Mouse (Mus musculus) kidney, postnatal 36 days (tissue): ENCODE results near the gene Sgms2.

Source experiments
- DNase-seq, 2 experiments: peaks; one replicate each; pipeline ENCODE4 v3.0.0; 2021 to 2022; ENCODE audit warnings: mixed read lengths in 2 of 2

The Sgms2 gene

DNA sequence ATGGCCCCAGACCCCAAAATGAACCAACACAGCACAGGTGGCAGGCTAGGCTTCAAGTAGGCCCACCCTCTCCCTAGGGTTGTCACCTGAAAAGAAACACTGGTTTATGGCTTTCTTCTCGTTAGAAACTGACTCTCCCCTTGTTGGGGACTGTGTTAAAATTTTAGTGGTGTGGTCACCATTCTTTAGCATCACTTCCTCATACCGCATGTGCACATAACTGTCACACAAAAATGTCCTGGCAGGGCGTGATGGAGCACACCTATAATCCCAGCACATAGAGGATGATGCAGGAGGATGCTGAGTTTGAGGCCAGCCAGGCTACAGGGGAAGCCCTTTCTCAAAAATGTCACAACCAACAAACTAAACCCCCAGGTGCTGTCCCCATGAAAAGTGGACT lies 133.6 kb downstream of the Sgms2 start:
- no peak for DNase-seq

DNA sequence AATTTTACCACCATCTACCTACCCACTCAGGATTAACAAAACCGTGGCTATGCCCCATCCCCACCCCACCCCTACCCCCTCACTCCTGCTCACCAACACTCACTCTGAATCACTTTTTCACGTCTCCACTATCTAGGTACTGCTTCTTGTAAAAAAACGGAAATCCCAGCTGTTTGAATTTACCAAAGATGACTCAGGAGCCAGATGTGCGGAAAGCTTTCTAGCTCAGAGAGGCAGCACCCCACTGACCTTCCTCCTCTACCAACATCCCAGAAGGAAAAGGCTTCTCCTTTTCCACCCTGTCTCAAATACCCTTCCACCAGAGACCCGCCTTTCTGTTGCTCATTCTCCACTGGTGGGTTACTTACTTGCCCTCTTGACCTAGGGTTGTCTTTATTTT lies 135.2 kb downstream of the Sgms2 start:
- DNase-seq: no peak

DNA sequence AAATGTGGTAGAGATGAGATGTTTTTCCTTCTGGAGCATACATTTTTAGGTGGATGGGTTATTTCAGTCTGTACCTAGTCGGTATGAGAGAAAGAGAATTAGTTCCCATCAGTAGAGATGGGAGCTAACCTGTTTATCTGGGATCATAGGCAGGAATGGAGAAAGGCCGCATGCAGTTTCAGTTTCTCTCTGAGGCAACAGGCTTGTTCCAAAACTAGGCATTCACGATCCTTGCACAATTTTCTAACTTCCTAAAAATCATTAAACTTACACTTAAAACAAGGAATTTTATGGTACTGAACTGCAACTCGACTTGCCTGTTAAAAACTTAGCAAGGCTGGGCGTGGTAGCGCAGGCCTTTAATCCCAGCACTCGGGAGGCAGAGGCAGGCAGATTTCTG lies 140.7 kb downstream of the Sgms2 start:
- DNase-seq: no peak

DNA sequence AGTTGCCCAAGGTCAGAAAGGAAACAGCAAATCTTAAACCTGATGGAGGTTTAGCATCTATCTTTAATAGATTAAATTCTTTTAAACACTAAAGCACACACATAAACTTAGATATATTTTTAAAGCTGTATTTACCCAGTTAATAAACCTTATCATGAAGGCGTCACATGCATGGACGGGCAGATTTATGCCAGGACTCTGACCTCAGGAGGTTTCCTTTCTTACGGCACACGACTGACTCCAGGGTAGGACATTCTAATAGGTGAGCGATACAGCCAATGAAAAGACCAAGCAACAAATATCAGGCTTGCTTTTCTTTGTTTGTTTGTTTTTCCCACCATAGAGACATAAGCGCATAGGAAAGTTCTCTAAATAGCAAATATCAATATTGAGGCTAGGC lies 142.2 kb downstream of the Sgms2 start:
- no peak for DNase-seq

DNA sequence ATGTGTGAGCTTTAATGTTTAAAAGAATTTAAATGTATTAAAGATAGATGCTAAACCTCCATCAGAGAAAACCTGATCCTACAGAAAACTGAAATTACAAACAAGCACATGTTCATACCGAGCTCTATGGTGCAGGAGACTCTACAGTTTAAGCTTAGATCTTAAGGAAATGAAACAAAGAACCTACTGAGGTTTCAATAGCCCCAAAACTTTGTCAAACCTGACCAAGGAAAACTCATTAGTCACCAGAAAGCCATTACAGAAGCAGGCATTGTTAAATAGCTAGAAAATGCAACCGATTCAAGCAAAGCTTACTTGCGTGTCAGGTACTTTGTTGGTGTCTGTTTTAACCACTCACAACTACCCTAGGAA lies 142.6 kb downstream of the Sgms2 start:
- DNase-seq: no peak

DNA sequence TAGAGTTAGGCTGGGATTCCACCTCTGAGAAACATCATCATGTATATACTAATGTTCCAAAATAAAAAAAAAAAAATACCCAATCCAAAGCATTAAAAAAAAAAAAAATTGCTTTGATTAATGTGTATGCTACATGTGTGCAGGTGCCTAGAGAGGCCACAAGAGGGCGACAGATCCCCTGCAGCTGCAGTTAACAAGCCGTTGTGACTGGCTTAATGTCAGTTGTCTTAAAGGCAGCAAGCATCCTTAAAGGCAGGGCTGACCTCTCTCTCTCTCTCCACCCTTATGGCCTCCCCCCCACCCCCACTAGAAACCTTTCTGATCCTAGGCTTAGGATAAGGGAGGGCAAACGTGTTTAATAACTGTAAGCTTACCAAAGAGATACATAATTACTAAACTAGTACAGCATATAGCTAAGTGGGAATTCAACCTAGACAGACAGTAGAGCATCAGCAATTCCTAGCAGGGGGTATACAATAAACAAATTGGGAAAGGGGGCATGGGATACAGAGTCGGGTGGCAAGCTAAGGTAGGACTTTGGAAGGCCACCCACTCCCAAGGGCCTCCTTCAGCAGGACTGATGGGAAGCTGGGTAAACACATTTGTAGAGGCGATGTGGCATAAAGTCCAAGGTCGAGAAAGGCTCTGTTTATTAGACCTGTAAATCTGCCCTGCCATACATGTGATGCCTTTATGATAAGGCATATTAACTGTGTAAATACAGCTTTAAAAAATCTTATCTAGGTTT lies 143.2 kb downstream of the Sgms2 start:
- DNase-seq: peak; percentile 60 to 78

DNA sequence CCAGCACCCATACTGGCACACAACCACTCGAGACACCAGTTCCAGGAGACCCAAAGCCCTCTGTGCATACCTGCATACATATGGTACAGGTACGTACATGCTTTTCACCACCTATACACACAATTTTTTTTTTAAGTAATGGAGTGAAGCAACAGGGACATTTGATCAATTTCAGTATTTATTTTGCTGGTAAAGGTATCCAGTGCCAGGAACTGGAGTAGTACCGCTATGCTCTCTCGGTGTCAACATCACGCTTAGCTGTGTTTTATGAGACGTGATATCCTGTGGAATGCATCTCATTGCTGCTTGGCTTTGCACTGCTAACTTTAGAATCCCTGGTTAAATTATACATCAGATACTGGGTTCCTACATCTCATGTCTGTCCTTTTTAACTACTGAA lies 145.3 kb downstream of the Sgms2 start:
- DNase-seq: no peak

DNA sequence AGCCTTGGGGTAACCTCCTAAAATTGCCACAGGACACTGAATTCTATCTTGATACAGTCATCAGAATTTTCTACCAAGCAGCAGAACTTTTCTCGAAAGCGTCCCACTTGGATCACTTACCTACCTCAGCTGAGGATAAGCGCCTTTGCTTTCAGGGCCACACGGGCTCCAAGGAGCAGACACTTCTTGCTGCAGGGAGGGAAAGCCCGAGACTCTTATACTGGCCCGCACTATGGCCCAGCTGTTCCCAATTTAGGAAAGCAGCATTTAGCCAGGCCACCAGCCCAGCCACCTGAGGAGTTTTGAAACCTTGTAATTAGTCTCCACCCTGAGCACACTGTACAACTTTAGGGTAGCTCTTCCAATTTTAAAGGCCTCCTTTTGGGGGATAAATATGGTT lies 147.9 kb downstream of the Sgms2 start:
- no peak for DNase-seq

DNA sequence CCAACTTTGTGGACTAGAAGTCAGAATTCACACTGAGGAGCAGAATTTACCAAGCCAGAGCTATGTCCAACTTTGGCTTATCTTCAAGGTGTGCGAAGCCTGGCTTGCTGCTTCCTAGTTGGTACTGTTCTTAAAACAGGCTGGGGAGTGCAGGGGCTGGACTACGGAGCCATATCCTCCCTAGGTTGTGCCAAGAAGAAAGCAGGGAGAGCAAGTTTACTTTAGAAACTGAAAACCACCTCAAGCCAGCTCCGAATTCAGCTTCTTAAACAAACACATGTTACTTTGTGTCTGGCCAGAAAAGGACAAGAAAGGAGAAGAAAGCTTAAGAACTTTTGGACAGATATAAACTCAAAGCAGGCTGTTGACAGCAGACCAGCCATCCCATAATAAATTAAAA lies 150.3 kb downstream of the Sgms2 start:
- DNase-seq: no peak

DNA sequence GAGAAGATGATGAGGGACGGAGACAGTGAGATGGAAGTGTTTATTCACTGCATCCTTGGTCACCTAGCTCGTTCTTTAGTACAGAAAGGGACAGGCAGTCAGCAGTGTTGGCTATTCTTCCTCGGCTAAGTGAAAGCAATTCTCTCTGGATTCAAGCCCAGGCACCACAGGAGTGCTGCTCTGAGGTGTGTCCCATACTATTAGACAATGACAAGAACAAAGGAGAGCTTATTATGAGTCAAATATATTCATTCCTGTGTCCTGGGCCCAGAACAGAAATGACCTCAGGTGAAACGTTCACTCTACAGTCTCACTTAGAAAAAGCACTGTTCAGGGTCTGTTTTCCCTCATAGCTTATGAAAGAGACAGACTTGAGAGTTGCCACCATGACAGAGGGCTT lies 151.9 kb downstream of the Sgms2 start:
- DNase-seq: no peak

DNA sequence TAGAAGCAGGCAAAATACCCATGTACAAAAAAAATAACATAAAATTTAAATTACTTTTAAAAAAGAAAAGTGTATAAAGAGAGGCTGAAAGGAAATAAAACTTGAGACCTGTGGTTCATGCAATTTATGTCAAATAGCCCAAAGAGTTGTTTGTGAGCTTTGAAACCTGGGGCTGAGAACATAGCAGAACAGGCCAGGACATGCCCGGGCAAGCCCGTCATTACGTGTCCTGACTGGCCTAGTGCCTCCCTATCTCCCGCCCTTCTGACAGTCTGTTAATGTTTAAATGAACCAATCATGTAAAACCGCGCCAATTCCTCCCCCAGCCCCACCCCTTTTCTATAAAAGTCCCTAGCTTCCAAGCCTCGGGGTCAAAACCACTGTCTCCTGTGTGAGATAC lies 153.5 kb downstream of the Sgms2 start:
- peak; percentile 58 to 71 for DNase-seq

DNA sequence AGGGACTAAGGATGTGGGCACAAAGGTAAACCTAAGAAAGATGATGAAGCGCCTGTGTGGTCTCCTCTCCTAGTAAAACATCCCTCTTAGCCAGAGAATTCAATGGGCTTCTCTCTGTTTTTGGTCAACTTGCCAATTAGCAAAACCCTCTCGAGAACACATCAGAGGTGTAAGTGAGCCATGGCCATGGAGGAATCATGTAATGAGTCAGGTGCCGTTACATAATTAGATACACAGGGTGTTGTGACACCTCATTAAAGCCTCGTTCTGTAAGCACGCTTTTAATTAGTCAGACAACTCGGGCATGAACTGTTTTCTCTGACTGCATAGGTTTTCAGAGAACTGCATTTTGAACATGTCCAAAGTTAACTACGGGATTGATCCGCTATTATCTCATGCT lies 154.6 kb downstream of the Sgms2 start:
- no peak for DNase-seq

DNA sequence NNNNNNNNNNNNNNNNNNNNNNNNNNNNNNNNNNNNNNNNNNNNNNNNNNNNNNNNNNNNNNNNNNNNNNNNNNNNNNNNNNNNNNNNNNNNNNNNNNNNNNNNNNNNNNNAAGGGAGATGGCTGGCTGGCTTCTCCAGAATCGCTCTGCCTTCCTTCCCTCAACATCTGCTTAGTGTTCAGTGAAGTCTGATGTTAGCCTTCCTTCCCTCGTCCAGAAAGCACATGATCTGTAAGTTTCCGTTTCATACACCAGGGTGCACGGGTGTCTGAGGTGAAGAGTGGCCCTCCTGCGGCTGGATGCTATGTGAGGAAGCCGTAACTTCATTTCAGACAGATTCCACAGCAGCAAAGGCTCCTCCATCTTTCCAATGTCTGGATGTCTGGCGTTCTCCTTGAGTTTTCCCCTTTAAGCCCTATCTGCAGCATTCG lies 156.1 kb downstream of the Sgms2 start:
- DNase-seq: no peak

DNA sequence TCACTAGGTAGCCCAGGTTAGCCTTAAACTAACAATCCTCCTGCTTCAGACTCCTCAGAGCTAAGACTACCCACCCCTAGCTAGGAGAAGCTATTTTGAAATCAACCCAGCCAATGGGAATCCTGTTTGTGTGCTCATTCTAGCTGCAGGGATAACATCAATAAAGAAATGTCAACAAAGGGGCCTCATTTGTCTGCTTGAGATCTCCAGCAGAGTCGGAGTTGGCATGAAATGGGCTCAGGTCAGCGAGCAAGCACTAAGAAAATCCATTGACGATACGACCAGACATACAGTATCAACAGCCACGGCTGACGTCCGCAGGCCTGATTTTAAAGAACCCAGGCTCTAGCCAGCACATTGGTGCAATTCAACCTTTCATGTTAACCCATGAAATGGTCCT lies 164.0 kb downstream of the Sgms2 start:
- DNase-seq: no peak

DNA sequence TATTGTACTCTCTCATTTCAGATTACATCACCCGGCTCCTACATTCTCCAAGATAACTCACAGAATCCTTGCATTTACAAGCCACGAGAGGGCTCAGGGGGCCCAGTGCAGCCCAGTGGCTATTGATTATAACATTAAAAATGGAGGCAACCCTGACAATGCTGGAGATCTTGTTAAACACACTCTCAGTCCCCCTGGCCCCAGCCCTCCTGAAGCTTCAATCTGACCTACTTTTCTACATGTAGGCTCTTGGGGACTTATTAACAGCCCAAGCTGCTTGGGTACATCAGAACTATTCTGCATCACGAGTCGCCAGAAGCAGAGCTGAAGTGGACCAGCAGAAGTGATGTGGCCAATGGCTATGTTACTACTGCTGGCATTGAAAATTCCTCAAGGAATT lies 164.6 kb downstream of the Sgms2 start:
- DNase-seq: no peak

DNA sequence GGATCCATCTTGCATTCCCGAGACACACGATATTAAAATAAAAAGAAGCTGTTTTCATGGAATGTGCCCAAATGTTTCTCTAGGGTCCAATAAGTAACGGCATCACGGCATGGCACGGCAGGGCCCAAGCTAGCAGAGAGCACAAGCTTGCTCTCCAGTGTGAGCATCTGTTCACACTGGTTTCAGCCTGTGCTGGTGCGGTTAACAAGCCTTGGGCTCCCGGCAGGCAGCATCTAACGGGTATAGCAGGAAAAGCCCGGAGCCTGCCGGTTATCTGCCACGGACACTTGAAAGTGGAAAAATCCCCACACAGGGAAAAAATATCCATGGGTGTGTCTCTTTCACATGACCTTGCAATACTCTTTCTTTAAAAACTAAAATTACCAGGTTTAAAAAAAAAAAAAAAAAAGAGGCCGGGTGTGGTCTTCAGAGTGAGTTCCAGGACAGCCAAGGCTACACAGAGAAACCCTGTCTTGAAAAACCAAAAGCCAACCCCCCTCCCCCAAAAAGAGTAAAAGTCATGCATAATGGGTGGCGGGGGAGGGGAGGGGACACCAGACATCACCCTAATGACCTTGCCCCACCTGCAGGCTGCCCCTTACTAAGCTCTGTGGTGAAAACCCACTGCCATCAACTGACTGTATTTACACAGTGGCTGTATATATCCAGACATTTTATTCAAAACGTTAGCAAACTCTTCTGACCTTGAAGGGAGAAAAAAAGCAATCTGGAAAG lies 169.0 kb downstream of the Sgms2 start:
- no peak for DNase-seq

DNA sequence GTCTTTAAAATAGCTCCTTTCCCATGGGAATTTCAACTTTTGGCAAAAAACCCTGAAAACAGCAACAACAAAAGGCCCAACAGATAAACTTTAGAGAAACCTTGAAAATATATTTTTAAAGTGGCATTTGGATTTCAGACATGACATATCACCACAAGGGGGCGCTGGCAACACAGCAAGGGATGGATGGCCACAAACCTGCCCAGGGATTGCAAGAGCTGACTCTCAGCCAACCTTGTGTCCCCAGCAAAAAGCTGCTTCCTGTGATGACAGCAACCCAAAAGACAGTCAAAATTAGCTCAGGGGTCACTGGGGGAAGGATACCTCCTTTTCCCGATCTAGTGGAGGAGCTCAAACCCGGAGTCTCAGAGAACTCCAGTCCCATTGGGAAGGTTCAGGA lies 171.0 kb downstream of the Sgms2 start:
- peak; percentile 80 to 93 for DNase-seq

DNA sequence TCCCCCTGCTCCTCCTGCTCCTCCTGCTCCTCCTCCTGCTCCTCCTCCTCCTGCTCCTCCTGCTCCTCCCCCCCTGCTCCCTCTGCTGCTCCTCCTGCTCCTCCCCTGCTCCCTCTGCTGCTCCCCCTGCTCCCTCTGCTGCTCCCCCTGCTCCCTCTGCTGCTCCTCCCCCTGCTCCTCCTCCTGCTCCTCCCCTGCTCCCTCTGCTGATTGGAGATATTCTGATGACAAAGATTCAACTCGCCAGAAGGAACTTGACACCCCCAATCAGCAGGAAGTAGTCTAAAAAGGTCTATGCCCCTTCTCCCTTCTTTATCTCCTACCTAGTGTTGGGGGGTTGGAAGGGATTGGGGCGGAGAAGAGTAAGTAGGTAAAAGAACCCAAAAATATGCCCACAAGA lies 173.0 kb downstream of the Sgms2 start:
- DNase-seq: no peak

DNA sequence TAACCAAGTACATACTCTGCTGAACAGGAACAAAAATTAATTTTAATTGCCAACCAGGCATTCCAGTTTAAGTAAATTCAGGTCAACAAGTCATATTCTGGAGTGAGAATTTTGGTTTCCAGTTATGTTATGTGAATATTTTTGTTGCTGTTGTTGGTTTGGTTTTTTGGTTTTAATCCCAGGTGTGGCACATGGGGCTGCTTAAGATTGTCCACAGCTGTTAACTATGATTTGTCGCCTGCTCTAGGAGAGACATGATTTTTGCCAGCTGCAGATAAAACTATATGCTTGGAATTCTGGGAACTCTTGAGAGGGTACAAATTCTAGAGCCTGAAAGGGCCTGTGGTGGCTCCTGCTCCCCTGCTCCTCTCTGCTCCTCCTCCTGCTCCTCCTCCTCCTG lies 174.1 kb downstream of the Sgms2 start:
- DNase-seq: no peak

DNA sequence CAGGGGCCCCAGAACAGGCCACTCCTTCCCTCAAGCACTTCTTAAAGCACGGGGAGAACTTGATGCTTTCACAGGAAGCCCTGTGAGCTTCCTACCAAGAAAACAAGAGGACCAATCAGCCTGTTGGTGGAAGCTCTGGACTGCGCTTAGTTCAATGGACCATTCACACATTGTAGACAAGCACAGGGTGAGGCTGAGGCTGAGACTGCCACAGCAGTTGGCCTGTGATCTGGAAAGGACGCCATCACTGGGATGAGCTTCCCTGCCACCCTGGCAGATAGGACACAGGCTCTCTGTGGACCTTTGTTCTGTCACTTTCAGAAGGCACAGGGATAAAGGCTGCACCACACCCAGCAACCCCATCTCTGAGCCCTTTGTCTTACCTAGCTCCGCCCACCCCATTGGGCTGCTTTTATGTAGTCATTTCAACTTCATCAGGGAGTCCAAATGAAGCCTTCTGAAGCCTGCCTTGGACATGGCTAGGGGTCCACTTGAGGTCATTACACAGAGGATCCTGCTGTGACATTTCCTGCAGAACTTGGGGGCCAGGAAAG lies 175.2 kb downstream of the Sgms2 start:
- no peak for DNase-seq

DNA sequence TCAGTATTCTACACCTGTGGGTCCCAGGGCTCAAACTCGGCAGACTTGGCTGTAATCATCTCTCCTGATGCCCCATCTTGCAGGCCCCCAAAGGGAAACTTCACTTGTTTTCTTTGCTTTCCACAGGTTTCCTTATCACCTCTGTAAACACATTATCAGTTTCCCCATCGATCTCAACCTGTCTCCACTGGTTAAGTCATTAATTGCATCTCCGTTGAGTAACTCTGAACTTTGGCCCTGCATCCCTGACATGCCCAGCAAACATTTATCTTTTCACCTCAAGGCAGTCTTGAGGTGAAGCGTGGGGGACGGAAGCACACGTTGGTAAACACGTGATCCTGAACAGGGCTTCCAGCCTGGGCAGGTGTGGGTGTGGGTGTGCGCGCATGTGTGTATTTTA lies 178.9 kb downstream of the Sgms2 start:
- no peak for DNase-seq

DNA sequence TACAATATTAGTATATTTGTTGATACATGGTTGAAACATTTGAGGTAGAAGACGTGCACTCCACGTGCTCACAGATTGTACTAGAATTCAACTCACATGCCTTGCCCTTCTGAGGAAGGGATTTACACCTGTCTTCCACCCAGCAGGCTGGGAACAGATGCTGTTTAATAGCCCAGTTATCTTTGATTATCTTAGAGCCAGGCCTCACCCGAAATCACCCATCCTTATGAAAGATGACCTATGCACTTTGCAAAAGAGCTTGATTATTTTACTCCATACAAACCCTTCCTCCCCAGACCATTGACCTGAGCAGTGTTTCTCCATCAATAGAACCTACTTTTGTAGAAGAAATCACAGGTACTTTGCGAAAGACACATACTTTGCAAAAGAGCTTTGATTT lies 180.6 kb downstream of the Sgms2 start:
- DNase-seq: no peak

DNA sequence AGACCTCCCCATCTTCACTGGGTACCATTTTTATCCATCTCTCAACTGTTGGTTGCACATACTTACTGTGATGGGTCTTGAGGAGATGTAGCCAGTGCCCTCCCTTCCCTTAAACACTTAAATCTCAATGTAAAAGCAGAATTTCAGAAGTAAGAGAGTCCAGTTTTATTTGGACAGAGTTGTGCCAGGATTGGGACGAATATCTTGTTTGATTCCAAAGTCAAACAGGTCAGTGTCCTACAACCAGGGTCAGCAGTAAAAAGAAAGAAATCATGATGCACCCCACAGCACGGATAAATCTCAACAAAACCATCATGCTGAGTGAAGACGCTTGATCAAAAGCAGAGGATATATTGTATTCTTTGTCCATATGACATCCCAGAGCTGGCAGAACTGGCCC lies 183.4 kb downstream of the Sgms2 start:
- DNase-seq: no peak

DNA sequence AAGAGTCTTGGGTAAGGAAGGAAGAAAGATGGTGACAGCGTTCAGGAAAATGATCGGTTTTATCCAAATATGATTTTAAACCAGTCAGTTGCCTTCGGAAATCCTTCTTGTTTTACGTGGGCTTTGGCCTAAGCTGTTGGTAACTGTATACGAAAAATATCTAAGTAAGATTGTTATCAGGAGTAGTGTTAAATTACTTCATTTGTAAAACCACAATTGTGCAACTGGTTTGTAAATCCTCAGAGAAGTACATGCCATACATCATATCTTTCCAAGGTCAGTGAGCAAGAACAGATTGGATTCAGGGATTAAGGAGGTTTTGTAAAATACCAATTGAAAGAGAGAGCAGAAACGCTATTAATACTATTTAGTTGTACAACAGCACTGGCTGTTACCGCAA lies 185.0 kb downstream of the Sgms2 start:
- DNase-seq: no peak

DNA sequence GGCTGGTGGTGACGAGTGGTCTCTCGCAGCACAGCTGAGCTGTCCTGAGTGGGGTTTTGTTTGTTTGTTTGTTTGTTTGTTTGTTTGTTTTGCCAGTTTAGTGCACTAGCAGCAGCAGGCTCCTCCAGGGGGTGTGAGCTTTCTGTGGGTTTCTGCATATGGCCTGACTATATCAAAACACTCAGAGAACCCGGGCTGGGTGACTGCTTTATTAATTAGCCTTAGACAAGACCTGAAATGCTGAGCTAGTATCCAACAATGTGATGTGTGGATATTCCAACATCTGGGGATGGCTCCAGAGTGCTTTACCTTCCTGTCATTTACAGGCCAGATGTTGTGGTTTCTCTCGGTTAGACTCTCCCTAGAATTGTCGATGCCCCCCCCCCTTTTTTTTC lies 187.9 kb downstream of the Sgms2 start:
- no peak for DNase-seq
